Mouse (Mus musculus) heart, embryonic 14.5 days (tissue): ENCODE data around the gene Ssxb10. TPM values are rescaled to one million over a fixed set of nuclear protein-coding genes. Genes with fewer than 3 reads are reported as not detected.
"Not testable (repeated sequence)": the region's sequence is repeated elsewhere in the genome, so short reads cannot be mapped to it uniquely, and the experiment has no call there.

Source experiments
- ATAC-seq: fragments of 200-750 bp; cut with Nextera tagmentation; 2 replicates; pipeline ENCODE4 v1.8.0; 2017; ENCODE audit warnings: low read depth, moderate TSS enrichment; ENCODE audit not compliant: insufficient number of reproducible peaks, insufficient read depth, low FRiP score
- H3K27ac ChIP-seq, 2 experiments: fragments of 200-500 bp in 1 of 2; fragments of 300-500 bp in 1 of 2; sonication (generic) in 1 of 2; replicated peaks in 1 of 2; 2 replicates each; pipeline ENCODE4 v1.5.1; 2012 to 2014; ENCODE audit warnings: low read depth in 2 of 2, low read length in 2 of 2, control low read depth in 1 of 2, mild to moderate bottlenecking in 1 of 2, mixed read lengths in 1 of 2; ENCODE audit not compliant: control insufficient read depth in 1 of 2, insufficient read depth in 1 of 2
- H3K27me3 ChIP-seq: fragments of 300-500 bp; sonication (generic); 2 replicates; pipeline ENCODE4 v1.6.1; 2014; ENCODE audit warnings: mild to moderate bottlenecking, low read length, control low read depth; ENCODE audit not compliant: control insufficient read depth, insufficient read depth
- H3K36me3 ChIP-seq: fragments of 300-500 bp; sonication (generic); 2 replicates; pipeline ENCODE4 v1.6.1; 2014; ENCODE audit warnings: mild to moderate bottlenecking, control low read depth, low read length, mixed read lengths; ENCODE audit not compliant: control insufficient read depth, insufficient read depth
- H3K4me1 ChIP-seq, 2 experiments: fragments of 200-500 bp in 1 of 2; fragments of 300-500 bp in 1 of 2; sonication (generic) in 1 of 2; 2 replicates each; pipeline ENCODE4 v1.6.1; 2012 to 2014; ENCODE audit warnings: low read length in 2 of 2, control low read depth in 1 of 2, mixed read lengths in 1 of 2; ENCODE audit not compliant: control insufficient read depth in 2 of 2, insufficient read depth in 2 of 2
- H3K4me2 ChIP-seq: fragments of 300-500 bp; sonication (generic); 2 replicates; pipeline ENCODE4 v1.6.1; 2014; ENCODE audit warnings: mild to moderate bottlenecking, low read length
- H3K4me3 ChIP-seq, 2 experiments: fragments of 200-500 bp in 1 of 2; fragments of 300-500 bp in 1 of 2; sonication (generic) in 1 of 2; 2 replicates each; pipeline ENCODE4 v1.5.1; 2012 to 2014; ENCODE audit warnings: low read length in 2 of 2, mild to moderate bottlenecking in 2 of 2, control low read depth in 1 of 2, low read depth in 1 of 2, moderate library complexity in 1 of 2; ENCODE audit not compliant: control insufficient read depth in 1 of 2, insufficient read depth in 1 of 2
- H3K9ac ChIP-seq: fragments of 300-500 bp; sonication (generic); 2 replicates; pipeline ENCODE4 v1.6.1; 2014; ENCODE audit warnings: mild to moderate bottlenecking, low read length
- H3K9me3 ChIP-seq: fragments of 300-500 bp; sonication (generic); 2 replicates; pipeline ENCODE4 v1.6.1; 2016; ENCODE audit warnings: low read length, control low read depth; ENCODE audit not compliant: control insufficient read depth
- WGBS: fragments of 180-500 bp; shearing (Covaris S2); extraction: QIAGEN DNeasy Blood & Tissue Kit; methylation state at CpG from one replicate; pipeline ENCODE4 v1.1.7; 2014; 5-methylcytosine and 5-hydroxymethylcytosine counted together
- polyA plus RNA-seq: library from polyadenylated mRNA; unstranded; fragments of >200 nt; fragmentation: Nextera tagmentation; extraction: Ambion mirVana; gene quantifications from 2 replicates; pipeline ENCODE4 v1.2.1, GENCODE M21; 2014

Gene Ssxb10
- polyA plus RNA-seq, result not detected in 2 replicates

- Histone ChIP-seq H3K4me3 (no peak within 1 kb of the TSS), H3K27ac (no peak within 1 kb of the TSS), H3K9me3 (peaks cover 6% of the 10 kb centered on the region; the same call in 1 of the 2 replicates), H3K36me3 (no peaks in the 10 kb centered on the region), H3K9ac (no peak within 1 kb of the TSS), H3K4me1 (no peaks in the 10 kb centered on the region), H3K27me3 (no peaks in the 10 kb centered on the region), H3K4me2 (no peak within 1 kb of the TSS)
- no peak for ATAC-seq
- WGBS, result 52% methylated on average over 2 of the region's 2 CpGs
These were observed at the start of gene Ssxb10 for GRCm38 (mm10) chrX:8327124-8327523. Gene Ssxb10 (plus strand): TSS chrX:8327424.

- H3K4me3 ChIP-seq, result no peak overlapping the region
- WGBS, result 68% methylated on average over 5 of the region's 5 CpGs
These were observed 38.6 kb upstream of the Ssxb10 start for GRCm38 (mm10) chrX:8288621-8289020.

DNA sequence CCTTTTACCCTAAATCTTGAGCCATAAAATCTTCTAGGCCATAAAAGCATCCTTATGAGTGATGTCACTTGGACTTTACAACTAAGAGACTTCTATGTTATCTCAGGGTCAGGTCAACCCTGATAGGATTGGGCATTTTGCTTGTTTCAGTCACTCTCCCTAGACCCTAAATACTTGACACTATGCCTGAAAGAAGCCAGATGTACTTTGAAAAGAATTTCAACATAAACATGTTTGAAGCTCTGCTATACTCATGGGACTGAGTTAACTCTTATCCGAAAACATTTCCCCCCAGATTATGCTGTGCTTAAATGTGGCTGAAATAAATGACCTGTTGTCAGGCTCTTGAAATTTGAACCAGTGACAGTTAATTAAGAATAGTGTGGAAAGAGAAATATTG lies 17.9 kb upstream of the Ssxb10 start:
- no peaks in the 10 kb centered on the region for H3K36me3 ChIP-seq
- no peak for ATAC-seq
- 54% methylated on average over 1 of the region's 1 CpGs for WGBS

More at GRCm38 (mm10) chrX:8288621-8289020, 38.6 kb upstream of the Ssxb10 start:
- Histone ChIP-seq H3K4me2 (no peak overlapping the region), H3K9me3 (no peaks in the 10 kb centered on the region), H3K36me3 (no peaks in the 10 kb centered on the region), H3K27ac (no peak overlapping the region), H3K4me1 (no peaks in the 10 kb centered on the region), H3K9ac (no peak overlapping the region), H3K27me3 (no peaks in the 10 kb centered on the region)
- no peak for ATAC-seq

GRCm38 (mm10) chrX:8314905-8315304 lies 12.3 kb upstream of the Ssxb10 start:
- 12% methylated on average over 7 of the region's 7 CpGs for WGBS
- H3K27ac ChIP-seq, H3K9ac ChIP-seq, H3K4me2 ChIP-seq, H3K4me1 ChIP-seq, H3K36me3 ChIP-seq, H3K9me3 ChIP-seq, H3K4me3 ChIP-seq, ATAC-seq, H3K27me3 ChIP-seq: not testable (repeated sequence)

More for the DNA sequence above, 17.9 kb upstream of the Ssxb10 start:
- no peak overlapping the region for H3K4me3 ChIP-seq
- H3K27me3 ChIP-seq, result no peaks in the 10 kb centered on the region
- H3K9ac ChIP-seq, result no peak overlapping the region
- no peaks in the 10 kb centered on the region for H3K9me3 ChIP-seq
- no peaks in the 10 kb centered on the region for H3K4me1 ChIP-seq
- H3K27ac ChIP-seq, result no peak overlapping the region
- no peak overlapping the region for H3K4me2 ChIP-seq

DNA sequence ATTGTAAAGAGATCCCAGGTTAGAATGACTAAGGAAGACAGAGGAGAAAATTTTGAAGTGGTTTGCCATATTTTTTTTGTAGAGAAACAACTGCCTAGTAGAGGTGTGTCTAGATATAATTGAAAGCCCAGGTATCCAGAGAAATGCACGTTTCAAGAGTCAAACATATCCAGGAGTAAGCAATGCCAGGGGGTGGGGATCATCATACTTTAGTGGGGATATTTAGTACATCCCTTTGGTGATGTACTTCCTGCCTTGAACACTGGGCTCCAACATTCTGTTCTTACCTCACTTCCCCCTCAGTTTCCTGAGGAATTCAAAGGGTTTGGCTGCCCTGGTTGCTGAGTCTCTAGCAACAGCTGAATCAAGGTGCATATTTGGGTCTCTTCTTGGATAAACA lies 39.5 kb downstream of the Ssxb10 start, which contains the start of gene Ssxb9:
Gene Ssxb9, plus strand, starts transcription at position 301 of the 400 bp plus-strand sequence.
- H3K4me2 ChIP-seq, H3K27ac ChIP-seq, ATAC-seq, H3K4me1 ChIP-seq, H3K4me3 ChIP-seq, H3K9ac ChIP-seq, H3K36me3 ChIP-seq, H3K27me3 ChIP-seq, H3K9me3 ChIP-seq: not testable (repeated sequence)
- 9% methylated on average over 1 of the region's 1 CpGs for WGBS

Other genes with a start within 250 kb of the Ssxb10 start
- gene Was, start 236.9 kb upstream of the Ssxb10 start, polyA plus RNA-seq, result 0.24 and 0.54 TPM in 2 replicates
- 22.7 and 26.0 TPM in 2 replicates for gene Wdr13, start 194.5 kb upstream of the Ssxb10 start, polyA plus RNA-seq
- gene Rbm3, start 181.5 kb upstream of the Ssxb10 start, polyA plus RNA-seq, result 317 and 375 TPM in 2 replicates
- gene Tbc1d25, start 151.2 kb upstream of the Ssxb10 start, polyA plus RNA-seq, result 10.4 and 12.0 TPM in 2 replicates
- 28.0 and 28.5 TPM in 2 replicates for gene Ebp, start 133.9 kb upstream of the Ssxb10 start, polyA plus RNA-seq
- gene Porcn, start 120.9 kb upstream of the Ssxb10 start, polyA plus RNA-seq, result 3.6 and 4.2 TPM in 2 replicates
- gene Ftsj1, start 75.0 kb upstream of the Ssxb10 start, polyA plus RNA-seq, result 25.1 and 25.4 TPM in 2 replicates
- gene Slc38a5, start 56.3 kb upstream of the Ssxb10 start, polyA plus RNA-seq, result 21.7 and 26.5 TPM in 2 replicates
- not detected in 2 replicates for gene Ssxb9, start 39.6 kb downstream of the Ssxb10 start, polyA plus RNA-seq
- not detected in 2 replicates for gene Ssxb1, start 85.9 kb downstream of the Ssxb10 start, polyA plus RNA-seq
- gene Ssxb2, start 134.3 kb downstream of the Ssxb10 start, polyA plus RNA-seq, result not detected in 2 replicates
- not detected in 2 replicates for gene Gm14459, start 197.5 kb downstream of the Ssxb10 start, polyA plus RNA-seq
- not detected in 2 replicates for gene Ssxb6, start 220.8 kb downstream of the Ssxb10 start, polyA plus RNA-seq